Comparison of ENCODE assay signal across 8 mouse cellular contexts in genomic region chr8:61224380-61225092, GRCm38 (mm10). TPM values are rescaled to one million over a fixed set of nuclear protein-coding genes. Genes with fewer than 3 reads are reported as not detected.
DNase-seq lines count a peak whose midpoint lies in the region; ATAC-seq lines count a peak whose summit lies in the region.

No protein-coding gene starts in this region.

- H3K27ac ChIP-seq in intestine, embryonic 16.5 days (ENCODE audit: low read length) = peak overlapping the region; percentile 79
- H3K27ac ChIP-seq in midbrain, embryonic 15.5 days = peak overlapping the region; percentile 83

- WGBS in intestine, embryonic 16.5 days = under 1% methylated on average over 35 of the region's 41 CpGs
- WGBS in midbrain, embryonic 15.5 days = 1% methylated on average over 33 of the region's 41 CpGs

- H3K9me3 ChIP-seq in intestine, embryonic 16.5 days (ENCODE audit: control insufficient read depth, low read length) = no peaks in the 10 kb centered on the region
- no peaks in the 10 kb centered on the region for H3K9me3 ChIP-seq in midbrain, embryonic 15.5 days

- H3K4me1 ChIP-seq in intestine, embryonic 16.5 days (ENCODE audit: control insufficient read depth, insufficient read depth, low read length) = peaks cover 17% of the 10 kb centered on the region
- H3K4me1 ChIP-seq in midbrain, embryonic 15.5 days = peaks cover 38% of the 10 kb centered on the region

- H3K27me3 ChIP-seq in intestine, embryonic 16.5 days (replicated peaks; ENCODE audit: control insufficient read depth, insufficient read depth, low read length) = no peaks in the 10 kb centered on the region
- H3K27me3 ChIP-seq in midbrain, embryonic 15.5 days (replicated peaks) = no peaks in the 10 kb centered on the region

- ATAC-seq in intestine, embryonic 16.5 days = peak; percentile 76
- peak; percentile 72 for ATAC-seq in midbrain, embryonic 15.5 days (replicated peaks)

- DNase-seq in left cerebral cortex, adult 18-20 months (ENCODE audit: low spot score in 2 of 2) = peak; percentile 38 to 49
- DNase-seq in left cerebral cortex, adult 11 months (ENCODE audit: low spot score) = no peak
- DNase-seq in cerebellum, postnatal 10 days = peak; percentile 57 to 64
- DNase-seq in gastrocnemius, postnatal 36 days = peak; percentile 7 to 46
- peak; percentile 47 for DNase-seq in liver
- DNase-seq in spleen, postnatal 4 days (ENCODE audit: low spot score in 2 of 2) = peak; percentile 41 to 75

- peaks cover 5% of the 10 kb centered on the region; the same call in 1 of the 2 replicates for H3K36me3 ChIP-seq in intestine, embryonic 16.5 days (ENCODE audit: control insufficient read depth, insufficient read depth, low read length)
- H3K36me3 ChIP-seq in midbrain, embryonic 15.5 days (replicated peaks) = no peaks in the 10 kb centered on the region

- intact Hi-C loops in gastrocnemius, postnatal 36 days (cut with DNase I) = loop anchor here (5.0 kb wide), 1 partner anchor 258 kb away; no protein-coding TSS in a partner anchor

- peak overlapping the region; percentile 86 for H3K4me2 ChIP-seq in intestine, embryonic 16.5 days (ENCODE audit: low read depth, low read length)
- peak overlapping the region; percentile 73 for H3K4me2 ChIP-seq in midbrain, embryonic 15.5 days

- H3K4me3 ChIP-seq in intestine, embryonic 16.5 days (ENCODE audit: low read length) = peak overlapping the region; percentile 81
- H3K4me3 ChIP-seq in midbrain, embryonic 15.5 days = peak overlapping the region; percentile 86

- peak overlapping the region; percentile 86 for H3K9ac ChIP-seq in intestine, embryonic 16.5 days (ENCODE audit: low read depth, low read length)
- peak overlapping the region; percentile 89 for H3K9ac ChIP-seq in midbrain, embryonic 15.5 days

RNA-seq across cellular contexts. Expression of gene Sh3rf1, which starts 0.9 kb away (rescaled TPM):
- 10 to 100 TPM; 38.7 to 39.5 TPM for total RNA-seq in left cerebral cortex, adult 18-20 months (2021)
- total RNA-seq in gastrocnemius, postnatal 36 days (2021) = 1 to 10 TPM; 1.7 to 2.2 TPM
- polyA plus RNA-seq in intestine, embryonic 16.5 days (2015; fragmentation: Nextera tagmentation; extraction: Ambion mirVana) = 11.0 and 12.1 TPM in 2 replicates
- polyA plus RNA-seq in midbrain, embryonic 15.5 days (2015; fragmentation: Nextera tagmentation; extraction: Ambion mirVana) = 29.9 and 30.7 TPM in 2 replicates

Comparison
In these comparisons a context has a peak if more than half of its experiments do, and no peak if none do; other contexts are left out.
1. RNA of gene Sh3rf1, which starts 0.9 kb away (total RNA-seq): 38.7 to 39.5 TPM in left cerebral cortex, adult 18-20 months; 1.7 to 2.2 TPM in gastrocnemius, postnatal 36 days; every median in the first group is over 10 times any median in the second.